Mouse (Mus musculus) layer of hippocampus, adult 6 months (tissue): ENCODE data around the gene Pros1. TPM values are rescaled to one million over a fixed set of nuclear protein-coding genes. Genes with fewer than 3 reads are reported as not detected.

Experiments used
- long read RNA-seq, 2 experiments: library from polyadenylated mRNA; unstranded; transcript quantifications; one replicate each; pipeline ENCODE4 v2.0.0; 2019 to 2020
- microRNA-seq: library from miRNA; unstranded; fragments of <30 nt; microRNA quantifications from one replicate; pipeline ENCODE4 v1.2.0, GENCODE M21; 2020
- polyA plus RNA-seq: library from polyadenylated mRNA; unstranded; fragments of <200 nt; fragmentation: Nextera tagmentation; gene quantifications from 2 replicates; pipeline ENCODE4 v1.2.3, GENCODE M21; 2021

Gene Pros1
- polyA plus RNA-seq, result 13.2 and 13.5 TPM in 2 replicates
- long read RNA-seq, experiment 1, transcript Pros1-201 (15 exons, 3,303 nt), result major isoform, 28 of 37 reads
- long read RNA-seq, experiment 1, partial matches to known transcripts, result 5 of 37 reads
- long read RNA-seq, experiment 1, other reads (novel, unspliced or antisense), result 4 of 37 reads
- long read RNA-seq, experiment 2, transcript Pros1-201 (15 exons, 3,303 nt), result major isoform, 89 of 96 reads
- long read RNA-seq, experiment 2, partial matches to known transcripts, result 2 of 96 reads
- long read RNA-seq, experiment 2, other reads (novel, unspliced or antisense), result 5 of 96 reads

DNA sequence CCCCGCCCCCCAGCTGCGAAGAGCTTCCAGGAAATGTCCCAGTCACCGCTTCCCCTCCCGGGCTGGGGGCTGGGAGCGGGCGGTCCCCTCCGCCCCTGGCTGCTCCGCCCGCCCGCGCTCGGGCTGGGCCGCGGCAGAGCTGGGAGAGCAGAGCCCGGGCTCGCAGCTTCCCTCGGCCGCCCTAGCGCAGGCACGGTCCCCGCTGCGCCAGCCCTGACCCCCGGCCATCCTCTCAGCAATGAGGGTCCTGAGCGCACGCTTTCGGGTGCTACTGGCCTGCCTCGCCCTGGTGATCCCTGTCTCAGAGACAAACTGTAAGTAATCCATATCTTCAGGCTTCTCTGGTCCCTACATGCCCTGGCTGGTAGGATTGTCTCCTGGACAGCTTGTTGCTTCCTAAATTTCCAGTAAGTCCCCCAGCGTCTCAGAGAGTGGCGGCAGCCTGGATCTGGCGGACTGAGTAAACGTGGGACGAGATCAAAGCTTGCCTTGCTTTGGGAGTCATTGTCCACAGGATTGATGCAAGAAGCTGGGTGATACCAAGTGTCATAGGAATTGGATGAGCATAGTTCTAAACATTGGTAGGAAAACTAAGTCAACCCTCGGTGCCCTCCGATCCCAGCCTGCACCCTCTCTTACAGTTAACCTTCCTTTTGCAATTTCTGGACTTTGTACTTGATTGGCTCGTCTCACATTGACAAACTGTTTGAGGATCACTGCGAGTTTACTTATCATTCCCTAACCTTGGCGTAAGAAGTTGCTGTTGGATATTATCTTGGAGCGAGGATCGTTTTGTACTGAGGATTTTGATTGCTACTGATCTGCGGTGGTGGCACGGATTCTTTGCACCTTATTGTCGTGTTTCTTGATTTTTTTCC, at the start of gene Pros1:
Gene Pros1 (plus strand): TSS at position 117 of the 878 bp plus-strand sequence.

GRCm38 (mm10) chr16:62814491-62814890, 39.6 kb upstream of the Pros1 start, which contains the start of gene Stx19:
TSS of gene Stx19 (plus strand) at chr16:62814676.

GRCm38 (mm10) chr16:62846498-62847312, 7.4 kb upstream of the Pros1 start, which contains the start of gene Arl13b:
TSS of gene Arl13b (minus strand) at chr16:62847040.

Small RNA genes lying within 50 kb of the gene (microRNA-seq; reads per million reads assigned to microRNA genes)
- not detected for gene Gm25986

Other genes starting within 250 kb of the Pros1 start
- 6.5 and 6.7 TPM in 2 replicates for gene Nsun3, start 67.5 kb upstream of the Pros1 start, polyA plus RNA-seq
- gene Stx19, start 39.6 kb upstream of the Pros1 start, polyA plus RNA-seq, result 0.06 TPM in 1 of 2 replicates, not detected in the other
- 9.2 and 10.2 TPM in 2 replicates for gene Arl13b, start 7.3 kb upstream of the Pros1 start, polyA plus RNA-seq